15 mouse cellular contexts compared by ENCODE assay signal in the genomic region with DNA sequence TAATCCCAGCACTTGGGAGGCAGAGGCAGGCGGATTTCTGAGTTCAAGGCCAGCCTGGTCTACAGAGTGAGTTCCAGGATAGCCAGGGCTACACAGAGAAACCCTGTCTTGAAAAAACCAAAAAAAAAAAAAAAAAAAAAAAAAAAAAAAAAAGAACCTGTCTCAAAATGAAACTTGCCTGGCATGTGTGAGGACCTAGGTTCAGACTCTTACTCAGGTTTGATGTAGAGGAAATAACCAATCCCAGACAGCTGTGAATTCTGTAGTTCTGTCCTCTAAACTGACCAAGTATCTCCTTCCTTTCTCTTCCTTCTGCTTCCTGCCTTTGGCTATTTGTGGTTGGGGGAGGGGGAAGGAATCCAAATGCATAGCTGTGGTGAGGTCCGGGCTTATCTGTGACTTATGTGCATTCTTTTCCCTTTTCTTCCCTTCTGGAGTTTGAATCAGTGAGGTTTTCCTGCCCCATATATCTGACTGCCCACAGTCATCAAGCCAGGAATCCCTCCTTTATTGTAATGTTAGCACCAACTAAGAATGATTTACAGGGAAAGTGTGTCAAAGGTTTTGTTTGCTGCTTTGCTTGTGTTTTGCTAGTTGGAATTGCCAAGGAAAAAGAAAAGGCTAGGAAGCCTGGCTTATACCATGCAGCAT. TPM values are rescaled to one million over a fixed set of nuclear protein-coding genes. Genes with fewer than 3 reads are reported as not detected.
A peak's percentile ranks its signal among the peaks of the same experiment; 100 is the strongest.
DNase-seq lines count a peak whose midpoint lies in the region; ATAC-seq and TF ChIP-seq lines count a peak whose summit lies in the region.
"Had no signal": no experiment of that assay in that cellular context is flagged by ENCODE, and none has a peak within 500 bp of the region (broad histone marks: within the 10 kb centered on the region; RNA-seq: fewer than 3 reads in every experiment).

No protein-coding gene starts in this region.

- no peaks in the 10 kb centered on the region for H3K9me3 ChIP-seq in heart, embryonic 15.5 days (replicated peaks)
- H3K9me3 ChIP-seq in kidney, embryonic 16.5 days (ENCODE audit: low read length) = no peaks in the 10 kb centered on the region
- H3K9me3 ChIP-seq in forebrain, postnatal 0 days (ENCODE audit: low read length) = no peaks in the 10 kb centered on the region
- H3K9me3 ChIP-seq: hindbrain, embryonic 15.5 days; limb, embryonic 10.5 days; midbrain, embryonic 15.5 days had no signal

- no peak for DNase-seq in heart, adult 18-20 months
- DNase-seq in 416B (ENCODE audit: low read depth) (peak; percentile 64), Patski (ENCODE audit: low read depth, low spot score) (peak; percentile 53)
- no peak for DNase-seq in layer of hippocampus, postnatal 25 days (ENCODE audit: extremely low spot score in 1 of 2, low spot score in 1 of 2)
- DNase-seq in forebrain, postnatal 0 days = no peak
- no peak for DNase-seq in right cerebral cortex, postnatal 4 days
- DNase-seq: adrenal gland, adult 8-10 months; embryo, embryonic 11 days; gastrocnemius, postnatal 10 days; lung, postnatal 14 days had no signal

- no peak overlapping the region for H3K9ac ChIP-seq in heart, embryonic 15.5 days
- H3K9ac ChIP-seq in kidney, embryonic 16.5 days (replicated peaks; ENCODE audit: low read length) = no peak overlapping the region
- H3K9ac ChIP-seq in forebrain, postnatal 0 days = no peak overlapping the region
- H3K9ac ChIP-seq: hindbrain, embryonic 15.5 days; midbrain, embryonic 15.5 days had no signal

- TF ChIP-seq CTCF in Patski (IDR thresholded peaks at IDR 0.05) = no peak
- TF ChIP-seq CTCF in forebrain, postnatal 0 days (IDR thresholded peaks at IDR 0.05; ENCODE audit: low read depth) = no peak

- ATAC-seq in heart, embryonic 15.5 days (replicated peaks; ENCODE audit: insufficient number of reproducible peaks, insufficient read depth, low FRiP score, low read depth) = no peak
- ATAC-seq in Patski = peak; percentile 84
- ATAC-seq in kidney, embryonic 16.5 days (ENCODE audit: low FRiP score, low TSS enrichment) = 0 out of 2 replicates have a peak, but pooled peaks have one; percentile 23
- no peak for ATAC-seq in forebrain, postnatal 0 days
- ATAC-seq: midbrain, embryonic 15.5 days had no signal

- H3K27ac ChIP-seq in heart, embryonic 15.5 days = peak overlapping the region; percentile 65
- H3K27ac ChIP-seq in kidney, embryonic 16.5 days (ENCODE audit: low read length) = peak overlapping the region; percentile 61; the same call in 1 of the 2 replicates
- H3K27ac ChIP-seq in forebrain, postnatal 0 days (ENCODE audit: low read depth, low read length) = no peak overlapping the region
- H3K27ac ChIP-seq: hindbrain, embryonic 15.5 days; limb, embryonic 10.5 days; midbrain, embryonic 15.5 days had no signal

- CTCF ChIA-PET in Patski (lab: Charles Lee) = interaction anchor here (1.1 kb wide), 1 partner anchor 15 kb away, joined by 4 read pairs; no protein-coding TSS in a partner anchor

- 54% methylated on average over 2 of the region's 2 CpGs for WGBS in heart, embryonic 15.5 days
- WGBS in kidney, embryonic 16.5 days = 58% methylated on average over 2 of the region's 2 CpGs
- WGBS in forebrain, postnatal 0 days = 88% methylated on average over 2 of the region's 2 CpGs

- in situ Hi-C loops in Patski (cut with MboI; ENCODE audit: low pct_unique_long_range_greater_than_20kb) = no loop called here

- POLR2A ChIA-PET in Patski (lab: Charles Lee) = interaction anchor here (1.1 kb wide), 1 partner anchor 26 kb away, joined by 4 read pairs; no protein-coding TSS in a partner anchor

- peaks cover 16% of the 10 kb centered on the region for H3K4me1 ChIP-seq in heart, embryonic 15.5 days (replicated peaks)
- H3K4me1 ChIP-seq in kidney, embryonic 16.5 days (ENCODE audit: insufficient read depth, low read length) = peaks cover 8% of the 10 kb centered on the region; the same call in 1 of the 2 replicates
- no peaks in the 10 kb centered on the region for H3K4me1 ChIP-seq in forebrain, postnatal 0 days (ENCODE audit: insufficient read depth)
- H3K4me1 ChIP-seq: limb, embryonic 10.5 days had no signal

- peaks cover 29% of the 10 kb centered on the region for H3K36me3 ChIP-seq in heart, embryonic 15.5 days
- H3K36me3 ChIP-seq in kidney, embryonic 16.5 days (ENCODE audit: insufficient read depth, low read length) = peaks cover 32% of the 10 kb centered on the region
- H3K36me3 ChIP-seq in forebrain, postnatal 0 days (ENCODE audit: insufficient read depth) = peaks cover 14% of the 10 kb centered on the region

- H3K27me3 ChIP-seq in heart, embryonic 15.5 days = no peaks in the 10 kb centered on the region
- no peaks in the 10 kb centered on the region for H3K27me3 ChIP-seq in Patski
- H3K27me3 ChIP-seq in kidney, embryonic 16.5 days (ENCODE audit: insufficient read depth, low read length) = no peaks in the 10 kb centered on the region
- H3K27me3 ChIP-seq in forebrain, postnatal 0 days (ENCODE audit: insufficient read depth, low read length) = no peaks in the 10 kb centered on the region
- H3K27me3 ChIP-seq: hindbrain, embryonic 15.5 days; midbrain, embryonic 15.5 days had no signal

- H3K4me2 ChIP-seq in heart, embryonic 15.5 days = no peak overlapping the region
- 0 out of 2 replicates have a peak overlapping the region, but pooled peaks have one; percentile 2 for H3K4me2 ChIP-seq in kidney, embryonic 16.5 days (replicated peaks; ENCODE audit: low read depth, low read length)
- no peak overlapping the region for H3K4me2 ChIP-seq in forebrain, postnatal 0 days (ENCODE audit: low read depth)
- H3K4me2 ChIP-seq: hindbrain, embryonic 15.5 days; midbrain, embryonic 15.5 days had no signal

- no peak overlapping the region for H3K4me3 ChIP-seq in heart, embryonic 15.5 days
- no peak overlapping the region for H3K4me3 ChIP-seq in kidney, embryonic 16.5 days (ENCODE audit: low read length)
- H3K4me3 ChIP-seq in forebrain, postnatal 0 days (ENCODE audit: low read depth, low read length) = no peak overlapping the region
- H3K4me3 ChIP-seq: hindbrain, embryonic 15.5 days; limb, embryonic 10.5 days; midbrain, embryonic 15.5 days had no signal

RNA-seq across cellular contexts. Expression of a gene that starts 8.4 kb away (rescaled TPM):
- 82.3 and 95.8 TPM in 2 replicates for polyA plus RNA-seq in heart, embryonic 15.5 days (2015; fragmentation: Nextera tagmentation; extraction: Ambion mirVana)
- total RNA-seq in heart, adult 18-20 months (2021) = 10 to 100 TPM; 83.6 to 87.8 TPM
- polyA plus RNA-seq in Patski (2021) = 116 TPM
- polyA plus RNA-seq in kidney, embryonic 16.5 days (2015; fragmentation: Nextera tagmentation; extraction: Ambion mirVana) = 133 and 136 TPM in 2 replicates
- 100 to 1,000 TPM; 118 to 134 TPM for total RNA-seq in layer of hippocampus, postnatal 25 days (2021)
- total RNA-seq in forebrain, postnatal 0 days (2014; rRNA removed) = 88.7 and 89.8 TPM in 2 replicates
- 90.9 and 93.4 TPM in 2 replicates for polyA plus RNA-seq in forebrain, postnatal 0 days (2015; fragmentation: Nextera tagmentation; extraction: Ambion mirVana)

RNA-seq across cellular contexts. Expression of a gene that starts 37.2 kb away (rescaled TPM):
- polyA plus RNA-seq in heart, embryonic 15.5 days (2015; fragmentation: Nextera tagmentation; extraction: Ambion mirVana) = 62.1 and 79.0 TPM in 2 replicates
- 10 to 100 TPM; 87.2 to 96.1 TPM for total RNA-seq in heart, adult 18-20 months (2021)
- polyA plus RNA-seq in Patski (2021) = 121 TPM
- polyA plus RNA-seq in kidney, embryonic 16.5 days (2015; fragmentation: Nextera tagmentation; extraction: Ambion mirVana) = 83.0 and 85.9 TPM in 2 replicates
- 10 to 100 TPM; 11.8 to 18.6 TPM for total RNA-seq in layer of hippocampus, postnatal 25 days (2021)
- total RNA-seq in forebrain, postnatal 0 days (2014; rRNA removed) = 17.5 and 21.0 TPM in 2 replicates
- 6.5 and 8.2 TPM in 2 replicates for polyA plus RNA-seq in forebrain, postnatal 0 days (2015; fragmentation: Nextera tagmentation; extraction: Ambion mirVana)

RNA-seq across cellular contexts. Expression of a gene that starts 45.2 kb away (rescaled TPM):
- polyA plus RNA-seq in heart, embryonic 15.5 days (2015; fragmentation: Nextera tagmentation; extraction: Ambion mirVana) = 611 and 667 TPM in 2 replicates
- 100 to 1,000 TPM; 547 to 552 TPM for total RNA-seq in heart, adult 18-20 months (2021)
- 860 TPM for polyA plus RNA-seq in Patski (2021)
- 853 and 940 TPM in 2 replicates for polyA plus RNA-seq in kidney, embryonic 16.5 days (2015; fragmentation: Nextera tagmentation; extraction: Ambion mirVana)
- total RNA-seq in layer of hippocampus, postnatal 25 days (2021) = 1,000 to 10,000 TPM; 1,088 to 1,203 TPM
- total RNA-seq in forebrain, postnatal 0 days (2014; rRNA removed) = 309 and 330 TPM in 2 replicates
- 1,517 and 1,700 TPM in 2 replicates for polyA plus RNA-seq in forebrain, postnatal 0 days (2015; fragmentation: Nextera tagmentation; extraction: Ambion mirVana)

RNA-seq across cellular contexts. Expression of a gene that starts 56.7 kb away (rescaled TPM):
- polyA plus RNA-seq in heart, embryonic 15.5 days (2015; fragmentation: Nextera tagmentation; extraction: Ambion mirVana) = 19.6 and 28.8 TPM in 2 replicates
- 10 to 100 TPM; 24.1 to 28.3 TPM for total RNA-seq in heart, adult 18-20 months (2021)
- 32.9 TPM for polyA plus RNA-seq in Patski (2021)
- polyA plus RNA-seq in kidney, embryonic 16.5 days (2015; fragmentation: Nextera tagmentation; extraction: Ambion mirVana) = 33.2 and 34.2 TPM in 2 replicates
- 10 to 100 TPM; 40.6 to 46.7 TPM for total RNA-seq in layer of hippocampus, postnatal 25 days (2021)
- 52.4 and 57.4 TPM in 2 replicates for total RNA-seq in forebrain, postnatal 0 days (2014; rRNA removed)
- 50.2 and 50.7 TPM in 2 replicates for polyA plus RNA-seq in forebrain, postnatal 0 days (2015; fragmentation: Nextera tagmentation; extraction: Ambion mirVana)

Comparison
In these comparisons a context has a peak if more than half of its experiments do, and no peak if none do; other contexts are left out.
1. ATAC-seq: peak in Patski (single experiment) and kidney, embryonic 16.5 days (single experiment); none in heart, embryonic 15.5 days (single experiment) and forebrain, postnatal 0 days (single experiment).
2. DNase-seq: peak in 416B (single experiment) and Patski (single experiment); none in heart, adult 18-20 months (0 of 2), layer of hippocampus, postnatal 25 days (0 of 2), forebrain, postnatal 0 days (single experiment) and right cerebral cortex, postnatal 4 days (single experiment).